Mouse (Mus musculus): ENCODE data around the gene Lgi4.

DNA sequence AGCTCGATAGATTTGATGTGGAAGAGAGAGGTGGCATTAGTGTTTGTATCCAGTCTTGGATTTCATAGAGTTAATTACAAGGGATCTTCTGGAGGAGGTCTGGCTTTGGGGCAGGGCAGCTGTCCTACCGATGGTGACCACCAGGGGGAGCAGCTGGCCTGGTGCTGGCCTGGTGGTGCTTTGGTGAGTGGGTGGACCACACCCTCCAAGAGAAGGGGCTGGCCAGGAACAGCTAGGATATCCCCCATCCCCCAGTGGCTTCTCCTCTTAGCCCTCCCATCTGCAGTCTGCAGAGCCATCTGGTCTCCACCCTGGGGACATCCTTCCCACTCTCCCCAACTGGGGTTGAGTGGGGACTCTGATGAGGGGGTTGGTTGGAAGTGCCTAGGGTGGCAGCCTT, at the start of gene Lgi4:
- TF ChIP-seq CTCF (IDR thresholded peaks at IDR 0.05; ENCODE audit: extremely low read depth, insufficient read depth, low read length) (peak; percentile 81), POLR2A (IDR thresholded peaks at IDR 0.05; ENCODE audit: extremely low read depth, insufficient read depth, low read length) (no peak)
